1 mouse cellular context compared by ENCODE assay signal in genomic region chr2:25194006-25194405, GRCm38 (mm10).
A peak's percentile ranks its signal among the peaks of the same experiment; 100 is the strongest.
TF ChIP-seq lines count a peak whose summit lies in the region.

No protein-coding gene starts in this region.

TF ChIP-seq in MEL, 35 proteins besides CTCF, POLR2A, EP300 and RAD21:
- TF ChIP-seq CHD2 (IDR thresholded peaks at IDR 0.05; ENCODE audit: low read length) (no peak), CHD1 (IDR thresholded peaks at IDR 0.05; ENCODE audit: low read depth, low read length) (0 out of 2 replicates have a peak, but pooled peaks have one; percentile 5)
